Mouse (Mus musculus): ENCODE measurements around the gene Vmn2r1.

Gene Vmn2r1

DNA sequence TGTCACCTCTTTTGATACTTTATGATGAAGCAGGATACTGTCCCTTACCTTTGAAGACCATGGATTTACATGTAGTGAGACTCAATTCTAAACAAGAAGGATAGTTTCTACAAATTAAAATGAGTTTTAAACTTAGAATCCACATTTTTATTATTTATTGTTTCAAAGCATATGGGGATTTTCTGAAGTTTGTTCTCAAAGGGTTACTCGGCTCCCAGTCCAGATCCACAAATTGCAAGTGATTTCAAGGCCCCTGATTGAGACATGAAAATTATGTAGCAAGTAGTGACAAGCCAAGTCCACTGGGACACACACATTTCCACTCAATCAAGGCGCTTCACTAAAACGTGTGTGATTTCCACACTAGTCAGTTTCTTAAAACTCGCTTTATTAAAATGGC is at the start of gene Vmn2r1:
Gene Vmn2r1, plus strand, starts transcription at position 301 of the 400 bp plus-strand sequence.
- ATAC-seq (ENCODE audit: low TSS enrichment), result no peak

DNA sequence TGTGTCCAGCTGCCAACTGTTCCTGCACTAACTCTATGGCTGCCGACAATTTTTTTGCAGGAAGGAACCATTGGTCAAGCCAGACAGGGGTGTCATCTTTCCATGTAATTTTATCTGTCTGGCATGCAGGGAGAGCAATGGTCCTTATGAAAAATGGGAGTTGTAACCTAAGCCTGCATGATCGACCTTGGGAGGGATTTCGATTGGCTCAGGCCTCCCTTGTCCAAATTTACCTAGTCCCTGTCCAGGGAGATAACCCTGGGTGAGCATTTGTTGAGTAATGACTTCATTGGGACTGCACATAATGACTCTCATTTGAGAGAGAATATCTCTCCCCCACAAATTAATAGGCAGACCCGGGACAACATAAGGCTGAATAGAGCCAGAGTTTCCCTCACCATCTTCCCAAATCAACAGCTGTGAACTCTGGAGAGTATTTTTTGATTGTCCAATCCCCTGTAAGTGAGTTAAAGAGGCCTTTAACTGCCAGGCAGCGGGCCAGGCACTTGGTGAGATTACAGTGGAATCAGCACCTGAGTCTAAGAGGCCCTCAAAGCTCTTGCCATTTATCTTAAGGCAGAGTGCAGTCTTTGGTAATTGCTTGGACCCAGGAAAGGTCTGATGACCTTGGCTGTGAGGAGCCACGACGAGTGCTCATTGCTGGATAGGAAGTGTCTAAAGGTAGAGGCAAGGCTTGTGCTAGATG is 43.1 kb upstream of the Vmn2r1 start:
- ATAC-seq (ENCODE audit: low TSS enrichment), result no peak

DNA sequence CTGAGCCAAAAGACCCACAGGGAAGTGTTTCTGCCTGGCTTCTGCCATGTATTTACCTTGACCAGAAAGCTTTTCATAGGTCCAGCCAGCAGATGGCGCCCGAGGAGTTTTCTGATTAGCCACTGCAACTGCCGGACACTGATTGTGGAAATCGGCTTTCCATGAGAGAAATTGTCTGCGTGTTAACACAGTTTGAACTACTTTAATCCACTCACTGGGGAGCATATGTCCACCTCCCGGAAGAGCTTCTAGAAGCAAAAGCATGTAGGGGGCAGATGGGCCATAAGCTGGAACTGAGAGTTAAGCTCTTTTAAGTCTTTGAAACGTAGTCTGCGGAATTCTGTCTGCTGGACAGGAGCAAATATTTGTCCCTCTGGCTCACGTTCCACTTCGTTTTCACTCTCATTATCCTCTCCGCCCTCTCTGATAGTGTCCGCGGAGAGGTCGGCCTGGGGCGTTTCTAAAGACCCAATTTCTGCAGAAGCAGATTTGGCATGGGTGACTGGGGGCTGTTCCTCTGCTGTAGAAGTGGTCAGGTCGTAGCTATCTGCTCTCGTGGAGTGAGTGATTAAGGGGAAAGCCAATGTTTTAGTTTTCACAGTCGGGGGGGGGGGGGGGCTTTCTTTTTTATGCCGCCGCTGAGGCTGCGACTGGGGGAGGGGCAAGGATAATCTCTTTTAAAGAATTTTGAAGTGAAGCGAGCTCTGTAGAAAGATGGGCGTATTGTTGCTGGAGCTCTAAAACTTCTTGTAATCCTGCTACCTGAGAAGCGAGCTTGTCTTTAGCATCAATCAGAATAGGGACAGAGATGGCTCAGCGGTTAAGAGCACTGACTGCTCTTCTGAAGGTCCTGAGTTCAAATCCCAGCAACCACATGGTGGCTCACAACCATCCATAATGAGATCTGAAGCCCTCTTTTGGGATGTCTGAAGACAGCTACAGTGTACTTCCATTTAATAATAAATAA is 41.2 kb upstream of the Vmn2r1 start:
- ATAC-seq (ENCODE audit: low TSS enrichment), result peak; percentile 97

DNA sequence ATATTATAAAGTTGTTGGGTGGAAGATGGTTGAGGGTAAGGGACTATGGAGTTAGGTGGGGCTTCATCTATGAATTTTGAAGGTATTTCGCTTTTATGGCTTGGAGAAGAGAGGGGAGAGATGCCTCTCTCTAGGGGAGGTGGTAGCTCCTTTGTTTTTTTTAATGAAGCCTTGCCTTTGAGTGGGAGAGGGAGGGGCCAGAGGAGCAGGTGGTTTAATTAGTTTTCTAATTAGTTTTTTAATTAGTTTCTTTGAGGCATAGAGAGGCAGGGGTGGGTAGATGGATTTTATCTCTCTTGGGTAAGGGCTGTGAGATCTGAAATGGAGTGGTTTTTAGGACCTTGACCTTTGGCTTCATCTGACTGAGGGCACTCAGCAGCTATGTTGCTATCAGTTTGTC is 31.4 kb downstream of the Vmn2r1 start:
- no peak for ATAC-seq (ENCODE audit: low TSS enrichment)

- ATAC-seq (ENCODE audit: low TSS enrichment), result peak; percentile 47; the same call in 1 of the 2 replicates
Observed at GRCm38 (mm10) chr3:64113352-64114046, 32.2 kb downstream of the Vmn2r1 start.

GRCm38 (mm10) chr3:64141878-64142508 is 60.6 kb downstream of the Vmn2r1 start, which contains the start of gene Vmn2r2:
Gene Vmn2r2 (minus strand): TSS chr3:64141928.
- ATAC-seq (ENCODE audit: low TSS enrichment), result no peak

All from frontal cortex, adult (tissue).